Mouse (Mus musculus): ENCODE data around the gene Aen. TPM values are rescaled to one million over a fixed set of nuclear protein-coding genes. Genes with fewer than 3 reads are reported as not detected.

Aen gene
- polyA plus RNA-seq, 1 experiment: 90.3 TPM

DNA sequence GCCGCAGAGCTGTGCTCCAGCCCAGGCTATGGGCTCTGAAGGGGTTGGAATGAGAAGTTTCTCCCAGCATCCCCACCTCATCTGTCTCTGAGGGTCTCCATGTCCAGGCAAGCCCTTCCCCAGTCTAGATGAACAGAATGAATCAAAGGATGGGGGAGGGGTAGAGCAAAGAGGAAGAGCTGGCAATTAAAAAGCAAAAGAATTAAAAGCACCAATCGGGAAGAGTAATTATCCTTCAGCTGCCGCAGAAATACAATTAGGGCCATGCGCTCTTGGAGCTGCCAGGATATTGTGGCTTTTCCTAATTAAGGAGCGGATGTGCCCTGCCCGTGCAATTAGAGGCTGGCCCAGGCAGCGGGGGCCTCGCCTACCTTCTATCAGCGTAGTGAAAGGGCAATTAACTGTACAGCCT, 8.2 kb upstream of the Aen start:
- no peak overlapping the region for H3K27ac ChIP-seq (ENCODE audit: insufficient read depth, low read length)
- TF ChIP-seq POLR2A (IDR thresholded peaks at IDR 0.05; ENCODE audit: low read depth, low read length) (no peak), CTCF (IDR thresholded peaks at IDR 0.05; ENCODE audit: borderline replicate concordance, insufficient read depth, low read length) (no peak)
- no peak overlapping the region for H3K4me3 ChIP-seq (ENCODE audit: insufficient read depth, low read length)
- no peaks in the 10 kb centered on the region for H3K4me1 ChIP-seq (ENCODE audit: control insufficient read depth, insufficient read depth, low read length)

- H3K4me3 ChIP-seq (ENCODE audit: insufficient read depth, low read length): no peak overlapping the region
- no peak overlapping the region for H3K27ac ChIP-seq (ENCODE audit: insufficient read depth, low read length)
- TF ChIP-seq CTCF (IDR thresholded peaks at IDR 0.05; ENCODE audit: borderline replicate concordance, insufficient read depth, low read length) (peak; percentile 83), POLR2A (IDR thresholded peaks at IDR 0.05; ENCODE audit: low read depth, low read length) (no peak)
- 0 out of 2 replicates have a peak, but pooled peaks cover 3% of the 10 kb centered on the region for H3K4me1 ChIP-seq (ENCODE audit: control insufficient read depth, insufficient read depth, low read length)
Measured at GRCm38 (mm10) chr7:78890641-78891040, 5.0 kb upstream of the Aen start.

- Histone ChIP-seq H3K4me1 (ENCODE audit: control insufficient read depth, insufficient read depth, low read length) (peaks cover 14% of the 10 kb centered on the region; the same call in 1 of the 2 replicates), H3K27ac (ENCODE audit: insufficient read depth, low read length) (no peak overlapping the region), H3K4me3 (ENCODE audit: insufficient read depth, low read length) (no peak overlapping the region)
- TF ChIP-seq POLR2A (IDR thresholded peaks at IDR 0.05; ENCODE audit: low read depth, low read length) (no peak), CTCF (IDR thresholded peaks at IDR 0.05; ENCODE audit: borderline replicate concordance, insufficient read depth, low read length) (no peak)
Measured at GRCm38 (mm10) chr7:78893917-78894316, 1.7 kb upstream of the Aen start.

DNA sequence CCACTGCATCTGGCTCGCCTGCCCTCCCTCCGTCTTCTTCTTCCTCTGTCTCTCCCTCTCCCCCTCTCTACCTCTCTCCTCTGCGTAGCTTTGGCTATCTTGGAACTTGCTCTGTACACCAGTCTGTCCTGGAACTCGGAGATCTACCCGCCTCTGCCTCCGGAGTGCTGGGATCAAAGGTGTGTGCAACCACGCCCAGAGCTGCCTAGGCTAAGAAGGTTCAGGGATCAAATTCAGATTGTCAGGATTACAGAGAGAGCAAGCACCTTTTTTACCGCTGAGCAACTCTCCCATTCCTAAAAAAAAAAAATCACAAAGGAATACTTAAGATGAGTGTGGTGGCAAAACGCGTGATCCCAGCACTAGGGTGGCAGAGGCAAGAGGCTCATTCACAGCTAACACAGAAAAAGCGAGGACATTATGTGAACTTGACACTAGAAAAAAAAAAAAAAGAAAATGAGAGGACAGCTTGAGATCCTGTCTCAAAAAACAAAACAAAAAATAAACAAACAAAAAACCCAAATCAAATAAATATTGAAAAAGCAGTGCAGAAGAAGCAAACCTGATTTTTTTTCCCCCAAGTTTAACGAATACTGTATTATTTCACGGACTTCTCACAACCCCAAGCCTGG, 517 bp upstream of the Aen start:
- Histone ChIP-seq H3K4me3 (ENCODE audit: insufficient read depth, low read length) (peak overlapping the region; percentile 33), H3K4me1 (ENCODE audit: control insufficient read depth, insufficient read depth, low read length) (peaks cover 14% of the 10 kb centered on the region; the same call in 1 of the 2 replicates), H3K27ac (ENCODE audit: insufficient read depth, low read length) (peak overlapping the region; percentile 36; the same call in 1 of the 2 replicates)
- TF ChIP-seq POLR2A (IDR thresholded peaks at IDR 0.05; ENCODE audit: low read depth, low read length) (no peak), CTCF (IDR thresholded peaks at IDR 0.05; ENCODE audit: borderline replicate concordance, insufficient read depth, low read length) (no peak)

GRCm38 (mm10) chr7:78897567-78897966, 1.9 kb downstream of the Aen start:
- peaks cover 14% of the 10 kb centered on the region; the same call in 1 of the 2 replicates for H3K4me1 ChIP-seq (ENCODE audit: control insufficient read depth, insufficient read depth, low read length)
- no peak overlapping the region for H3K27ac ChIP-seq (ENCODE audit: insufficient read depth, low read length)
- TF ChIP-seq POLR2A (IDR thresholded peaks at IDR 0.05; ENCODE audit: low read depth, low read length) (no peak), CTCF (IDR thresholded peaks at IDR 0.05; ENCODE audit: borderline replicate concordance, insufficient read depth, low read length) (no peak)
- H3K4me3 ChIP-seq (ENCODE audit: insufficient read depth, low read length): peak overlapping the region; percentile 94

GRCm38 (mm10) chr7:78903174-78903870, 7.7 kb downstream of the Aen start:
- no peak overlapping the region for H3K27ac ChIP-seq (ENCODE audit: insufficient read depth, low read length)
- no peaks in the 10 kb centered on the region for H3K4me1 ChIP-seq (ENCODE audit: control insufficient read depth, insufficient read depth, low read length)
- H3K4me3 ChIP-seq (ENCODE audit: insufficient read depth, low read length): no peak overlapping the region
- TF ChIP-seq CTCF (IDR thresholded peaks at IDR 0.05; ENCODE audit: borderline replicate concordance, insufficient read depth, low read length): no peak
- TF ChIP-seq POLR2A (IDR thresholded peaks at IDR 0.05; ENCODE audit: low read depth, low read length): no peak

DNA sequence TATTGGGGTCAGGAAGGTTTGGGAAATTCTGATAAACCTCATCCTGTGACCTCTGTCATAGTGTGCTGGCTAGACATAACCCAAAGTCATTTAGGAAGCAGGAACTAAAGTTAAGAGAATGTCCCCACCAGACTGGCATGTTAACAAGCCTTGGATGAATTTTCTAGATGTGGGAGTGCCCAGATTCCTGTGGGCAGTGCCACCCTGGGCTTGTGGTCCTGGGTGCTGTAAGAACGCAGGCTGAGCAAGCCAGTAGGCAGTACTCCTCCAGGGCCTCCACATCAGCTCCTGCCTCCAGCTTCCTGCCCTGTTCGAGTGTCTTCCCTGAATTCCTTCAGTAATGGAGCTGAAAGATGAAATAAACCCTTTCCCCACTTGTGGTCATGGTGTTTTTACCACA, 8.5 kb downstream of the Aen start:
- no peak overlapping the region for H3K4me3 ChIP-seq (ENCODE audit: insufficient read depth, low read length)
- H3K4me1 ChIP-seq (ENCODE audit: control insufficient read depth, insufficient read depth, low read length): no peaks in the 10 kb centered on the region
- no peak overlapping the region for H3K27ac ChIP-seq (ENCODE audit: insufficient read depth, low read length)
- TF ChIP-seq POLR2A (IDR thresholded peaks at IDR 0.05; ENCODE audit: low read depth, low read length) (no peak), CTCF (IDR thresholded peaks at IDR 0.05; ENCODE audit: borderline replicate concordance, insufficient read depth, low read length) (no peak)

DNA sequence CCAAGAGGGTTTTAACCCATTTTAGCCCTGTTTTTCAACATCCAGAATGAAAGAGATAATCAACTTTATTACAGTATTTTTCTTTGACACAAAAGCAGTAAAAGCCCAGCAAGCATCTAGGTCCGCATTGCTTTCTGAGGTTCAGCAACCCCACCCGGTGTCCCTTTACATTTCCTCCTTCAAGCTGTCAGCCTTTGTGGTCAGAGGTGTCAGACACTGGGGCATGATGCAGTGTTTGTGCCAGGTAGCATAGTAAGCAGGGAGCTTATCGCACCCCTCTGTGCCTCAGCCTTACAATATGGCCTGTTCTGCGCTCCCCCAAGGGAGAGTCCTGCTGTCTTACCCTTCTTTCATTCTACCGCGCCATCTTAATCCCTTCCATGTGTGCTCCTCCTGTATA, 13.4 kb downstream of the Aen start:
- TF ChIP-seq POLR2A (IDR thresholded peaks at IDR 0.05; ENCODE audit: low read depth, low read length): no peak
- TF ChIP-seq CTCF (IDR thresholded peaks at IDR 0.05; ENCODE audit: borderline replicate concordance, insufficient read depth, low read length): no peak
- H3K4me3 ChIP-seq (ENCODE audit: insufficient read depth, low read length): no peak overlapping the region
- no peak overlapping the region for H3K27ac ChIP-seq (ENCODE audit: insufficient read depth, low read length)
- peaks cover 2% of the 10 kb centered on the region; the same call in 1 of the 2 replicates for H3K4me1 ChIP-seq (ENCODE audit: control insufficient read depth, insufficient read depth, low read length)

DNA sequence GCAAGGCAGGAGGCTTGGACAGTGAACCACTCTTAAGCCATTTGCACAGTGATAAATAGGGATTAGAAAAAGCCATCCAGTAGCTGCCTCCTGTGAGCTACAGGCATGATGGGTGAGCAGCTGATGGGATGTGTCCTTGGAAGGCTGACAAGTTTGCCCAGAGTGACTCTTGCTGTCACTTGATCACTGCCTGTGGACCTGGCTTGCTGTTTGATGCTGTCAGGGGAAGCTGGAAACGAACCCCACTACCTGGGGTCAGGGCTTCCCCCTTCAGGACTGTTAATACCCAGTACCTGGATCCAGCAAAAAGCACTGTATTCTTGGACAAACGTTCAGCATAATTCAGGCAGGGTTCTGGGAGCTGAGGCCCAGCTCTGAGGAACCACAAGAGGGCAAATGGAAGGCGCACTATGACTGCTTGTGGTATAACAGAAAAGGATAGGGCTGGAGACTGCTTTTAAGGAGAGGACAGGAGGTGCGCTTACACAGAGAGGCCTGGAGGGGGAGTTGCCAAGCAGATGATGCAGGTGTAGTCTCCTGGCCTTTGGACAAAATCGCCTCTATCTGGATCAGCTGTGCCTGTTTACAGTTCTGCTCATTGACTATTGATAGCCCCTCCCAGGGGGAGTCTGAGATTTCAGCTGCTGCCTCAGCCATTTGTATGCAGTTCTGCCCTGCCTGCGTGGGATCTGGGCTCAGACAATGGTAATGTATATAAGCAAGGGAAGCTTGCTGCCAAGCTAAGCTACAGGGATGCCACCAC, 14.9 kb downstream of the Aen start:
- Histone ChIP-seq H3K27ac (ENCODE audit: insufficient read depth, low read length) (no peak overlapping the region), H3K4me3 (ENCODE audit: insufficient read depth, low read length) (no peak overlapping the region), H3K4me1 (ENCODE audit: control insufficient read depth, insufficient read depth, low read length) (peaks cover 8% of the 10 kb centered on the region)
- TF ChIP-seq CTCF (IDR thresholded peaks at IDR 0.05; ENCODE audit: borderline replicate concordance, insufficient read depth, low read length) (no peak), POLR2A (IDR thresholded peaks at IDR 0.05; ENCODE audit: low read depth, low read length) (no peak)
